Mouse (Mus musculus) embryonic facial prominence, embryonic 11.5 days (tissue): ENCODE results near the gene Igfbp7. TPM values are rescaled to one million over a fixed set of nuclear protein-coding genes. Genes with fewer than 3 reads are reported as not detected.
A peak's percentile ranks its signal among the peaks of the same experiment; 100 is the strongest.

ENCODE experiments used
- ATAC-seq: fragments of 200-750 bp; cut with Nextera tagmentation; replicated peaks from 2 replicates; pipeline ENCODE4 v1.8.0; 2017; ENCODE audit warnings: low read depth; ENCODE audit not compliant: insufficient number of reproducible peaks, low FRiP score, low TSS enrichment
- DNase-seq: peaks from one replicate; pipeline ENCODE4 v3.0.0-alpha.2; 2015; ENCODE audit warnings: low spot score
- H3K27ac ChIP-seq: fragments of 300-500 bp; sonication (generic); replicated peaks from 2 replicates; pipeline ENCODE4 v1.5.1; 2014; ENCODE audit warnings: mild to moderate bottlenecking, low read depth, low read length, control low read depth
- H3K27me3 ChIP-seq: fragments of 300-500 bp; sonication (generic); 2 replicates; pipeline ENCODE4 v1.6.1; 2014; ENCODE audit warnings: mild to moderate bottlenecking, low read length, moderate library complexity, mixed read lengths; ENCODE audit not compliant: control insufficient read depth, insufficient read depth
- H3K36me3 ChIP-seq: fragments of 300-500 bp; sonication (generic); replicated peaks from 2 replicates; pipeline ENCODE4 v1.6.1; 2014; ENCODE audit warnings: low read depth, mild to moderate bottlenecking, low read length, moderate library complexity, mixed read lengths; ENCODE audit not compliant: control insufficient read depth, insufficient read depth
- H3K4me1 ChIP-seq: fragments of 300-500 bp; sonication (generic); 2 replicates; pipeline ENCODE4 v1.6.1; 2014; ENCODE audit warnings: low read length, mixed read lengths; ENCODE audit not compliant: control insufficient read depth, insufficient read depth
- H3K4me2 ChIP-seq: fragments of 300-500 bp; sonication (generic); 2 replicates; pipeline ENCODE4 v1.6.1; 2014; ENCODE audit warnings: low read depth, mild to moderate bottlenecking, control low read depth, low read length, moderate library complexity
- H3K4me3 ChIP-seq: fragments of 300-500 bp; sonication (generic); 2 replicates; pipeline ENCODE4 v1.5.1; 2014; ENCODE audit warnings: low read depth, low read length, control low read depth
- H3K9ac ChIP-seq: fragments of 300-500 bp; sonication (generic); replicated peaks from 2 replicates; pipeline ENCODE4 v1.6.1; 2014; ENCODE audit warnings: mild to moderate bottlenecking, control low read depth, low read length
- H3K9me3 ChIP-seq: fragments of 300-500 bp; sonication (generic); replicated peaks from 2 replicates; pipeline ENCODE4 v1.6.1; 2016; ENCODE audit warnings: mild to moderate bottlenecking, low read length, inconsistent platforms, mixed read lengths; ENCODE audit not compliant: control insufficient read depth
- WGBS: fragments of 180-500 bp; shearing (Covaris S2); extraction: QIAGEN DNeasy Blood & Tissue Kit; methylation state at CpG from one replicate; pipeline ENCODE4 v1.1.7; 2014; 5-methylcytosine and 5-hydroxymethylcytosine counted together
- polyA plus RNA-seq: library from polyadenylated mRNA; unstranded; fragments of >200 nt; fragmentation: Nextera tagmentation; extraction: Ambion mirVana; gene quantifications from 2 replicates; pipeline ENCODE4 v1.2.1, GENCODE M21; 2014

The Igfbp7 gene
- 12.2 and 20.0 TPM in 2 replicates for polyA plus RNA-seq

DNA sequence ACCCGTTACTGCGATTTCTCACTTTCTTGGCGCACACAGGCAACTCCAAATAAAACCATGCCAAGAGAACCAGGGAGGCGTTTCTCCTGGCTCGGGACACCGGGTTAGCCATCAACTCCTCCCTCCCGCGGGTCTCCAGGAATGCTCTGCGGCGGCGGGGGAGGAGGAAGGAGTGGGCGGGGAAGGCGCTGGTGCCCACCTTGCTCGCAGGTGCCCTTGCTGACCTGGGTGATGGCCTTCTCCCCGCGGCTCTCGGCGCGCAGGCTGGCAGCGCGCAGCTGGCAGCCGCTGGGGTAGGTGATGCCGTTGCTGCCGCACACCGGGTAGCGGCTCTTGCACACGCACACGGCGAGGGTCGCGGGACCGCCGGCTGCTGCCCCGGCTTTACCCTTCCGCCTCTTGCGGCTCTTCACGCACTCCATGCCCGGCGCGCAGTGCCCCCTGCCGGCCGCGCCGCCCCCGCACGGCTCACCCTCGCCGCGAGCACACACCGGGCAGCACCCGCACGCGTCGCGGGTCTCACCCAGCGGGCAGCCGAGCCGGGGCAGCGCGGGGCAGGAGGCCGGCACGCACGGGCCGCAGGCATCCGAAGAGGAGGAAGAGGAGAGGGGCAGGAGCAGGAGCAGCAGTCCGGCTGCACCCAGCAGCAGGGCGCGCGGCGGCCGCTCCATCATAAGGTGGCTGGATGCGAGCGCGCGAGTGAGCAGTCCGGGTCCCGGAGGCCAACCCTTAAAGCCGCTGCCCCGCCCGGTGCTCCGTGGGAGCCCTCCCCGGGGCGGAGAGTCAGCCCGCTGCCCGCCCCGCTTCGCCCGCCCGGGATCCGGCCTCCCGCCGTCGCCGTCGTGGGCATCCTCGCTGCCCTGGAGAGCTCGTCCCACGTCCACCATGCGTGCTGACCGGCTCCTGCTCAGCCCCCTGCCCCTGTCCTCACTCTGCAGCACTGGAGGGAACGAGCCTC is at the start of gene Igfbp7:
Igfbp7 (minus strand) TSS at position 701 of the 958 bp plus-strand sequence.
- peak within 1 kb of the TSS; percentile 55 for H3K9ac ChIP-seq
- H3K4me2 ChIP-seq, result peak within 1 kb of the TSS; percentile 98
- peaks cover 8% of the 10 kb centered on the region; the same call in 1 of the 2 replicates for H3K27me3 ChIP-seq
- ATAC-seq (peak; percentile 93), DNase-seq (peak; percentile 78)
- H3K27ac ChIP-seq, result no peak within 1 kb of the TSS
- WGBS, result 6% methylated on average over 77 of the region's 101 CpGs
- H3K36me3 ChIP-seq, result no peaks in the 10 kb centered on the region
- no peaks in the 10 kb centered on the region for H3K4me1 ChIP-seq
- H3K4me3 ChIP-seq, result peak within 1 kb of the TSS; percentile 61
- H3K9me3 ChIP-seq, result no peaks in the 10 kb centered on the region; the same call in 1 of the 2 replicates

DNA sequence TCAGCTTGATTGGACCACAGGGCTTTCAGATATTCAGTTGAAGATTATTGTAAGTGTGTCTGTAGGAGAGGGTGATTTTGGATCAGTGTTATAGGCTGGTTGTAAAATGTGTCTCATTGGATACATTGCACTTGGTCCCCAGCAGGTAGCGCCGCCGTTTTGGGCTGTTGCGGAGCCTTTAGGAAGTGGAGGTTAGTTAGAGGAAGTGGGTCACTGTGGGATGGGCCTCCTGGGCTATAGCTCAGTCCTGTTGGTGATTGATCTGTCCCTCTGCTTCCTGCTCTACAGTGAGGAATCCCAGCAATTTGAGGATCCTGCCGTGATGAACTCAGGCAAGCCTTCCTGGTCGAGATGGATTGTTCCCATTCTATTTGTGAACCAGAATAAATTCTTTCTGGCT is 44.3 kb upstream of the Igfbp7 start:
- H3K36me3 ChIP-seq, result no peaks in the 10 kb centered on the region
- H3K27me3 ChIP-seq, result no peaks in the 10 kb centered on the region
- no peak overlapping the region for H3K9ac ChIP-seq
- no peak overlapping the region for H3K4me3 ChIP-seq
- H3K9me3 ChIP-seq, result no peaks in the 10 kb centered on the region
- no peak overlapping the region for H3K4me2 ChIP-seq
- H3K4me1 ChIP-seq, result no peaks in the 10 kb centered on the region
- ATAC-seq (no peak), DNase-seq (no peak)
- H3K27ac ChIP-seq, result no peak overlapping the region
- 88% methylated on average over 6 of the region's 6 CpGs for WGBS

DNA sequence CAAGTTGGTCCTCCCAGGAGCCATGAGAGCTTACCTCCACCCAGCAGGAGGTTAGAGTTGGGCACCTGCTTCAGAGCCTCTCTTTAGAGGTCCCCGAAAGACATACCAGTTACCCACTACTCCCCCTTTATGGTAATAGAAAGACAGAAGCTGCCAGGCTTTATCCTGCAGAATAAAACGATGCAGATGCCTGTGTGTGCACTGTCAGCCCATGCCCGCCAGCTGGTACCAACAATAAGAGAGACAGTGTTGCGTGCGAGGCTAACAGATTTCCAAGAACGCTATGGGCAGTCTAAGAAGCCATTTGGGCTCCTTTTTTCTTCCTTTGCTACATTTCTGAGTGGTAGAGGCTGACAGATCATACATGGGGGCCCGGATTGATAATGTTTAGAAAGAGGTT is 41.7 kb upstream of the Igfbp7 start:
- ATAC-seq (no peak), DNase-seq (no peak)
- H3K27ac ChIP-seq, result no peak overlapping the region
- 88% methylated on average over 7 of the region's 7 CpGs for WGBS
- no peaks in the 10 kb centered on the region for H3K9me3 ChIP-seq
- H3K4me3 ChIP-seq, result no peak overlapping the region
- no peaks in the 10 kb centered on the region for H3K36me3 ChIP-seq
- H3K27me3 ChIP-seq, result no peaks in the 10 kb centered on the region
- H3K4me2 ChIP-seq, result no peak overlapping the region
- no peaks in the 10 kb centered on the region for H3K4me1 ChIP-seq
- no peak overlapping the region for H3K9ac ChIP-seq

DNA sequence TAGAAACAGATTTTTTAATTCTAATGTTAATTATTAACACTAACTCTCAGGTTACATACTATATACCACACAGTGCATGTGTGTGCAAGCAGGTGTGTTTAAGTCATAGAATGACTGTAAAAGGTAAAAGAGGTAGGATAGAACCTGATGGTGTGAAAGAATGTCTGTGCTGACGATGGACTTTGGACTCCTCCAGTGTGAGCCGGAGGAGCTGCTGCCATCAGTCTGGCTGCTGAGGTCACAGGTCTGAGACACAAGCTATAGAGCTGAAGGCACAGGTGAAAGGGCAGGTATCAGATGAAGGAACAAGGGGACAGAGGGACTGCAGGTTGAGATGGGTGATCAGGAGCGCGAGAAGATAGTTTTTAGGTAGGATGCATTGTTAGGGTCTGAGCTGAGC is 37.6 kb upstream of the Igfbp7 start:
- H3K36me3 ChIP-seq, result no peaks in the 10 kb centered on the region
- no peaks in the 10 kb centered on the region for H3K27me3 ChIP-seq
- H3K4me2 ChIP-seq, result no peak overlapping the region
- H3K9me3 ChIP-seq, result no peaks in the 10 kb centered on the region
- H3K4me3 ChIP-seq, result no peak overlapping the region
- no peak overlapping the region for H3K27ac ChIP-seq
- no peak for ATAC-seq
- 96% methylated on average over 4 of the region's 4 CpGs for WGBS
- no peaks in the 10 kb centered on the region for H3K4me1 ChIP-seq
- H3K9ac ChIP-seq, result no peak overlapping the region
- no peak for DNase-seq

DNA sequence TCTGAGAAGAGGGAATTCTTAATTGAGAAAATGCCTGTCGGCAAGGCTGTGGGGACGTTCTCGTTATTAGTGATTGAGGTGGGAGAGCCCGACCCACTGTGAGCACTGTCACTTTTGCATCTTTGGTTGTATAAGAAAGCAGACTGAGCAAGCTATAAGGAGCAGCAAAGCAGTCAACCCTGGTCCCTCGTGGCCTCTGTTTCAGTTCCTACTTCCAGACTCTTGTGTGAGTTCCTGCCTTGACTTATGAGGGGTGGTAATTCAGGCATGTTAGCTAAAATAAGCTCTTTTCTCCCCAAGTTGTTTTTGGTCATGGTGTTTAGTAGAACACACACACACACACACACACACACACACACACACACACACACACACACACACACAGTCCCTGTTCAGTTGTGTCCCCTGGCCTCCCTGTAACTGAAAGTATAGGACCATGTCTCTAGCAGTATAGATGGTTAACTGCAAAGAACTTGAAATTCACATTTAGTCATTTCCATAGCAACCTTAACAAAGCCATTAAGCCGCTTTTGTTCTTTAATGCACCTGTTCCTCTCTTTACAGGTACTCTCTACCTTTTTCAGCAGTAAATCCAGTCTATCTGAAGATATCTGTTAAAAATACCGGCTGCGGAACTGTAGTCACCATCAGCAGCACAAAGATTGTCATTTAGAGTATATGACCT is 36.2 kb upstream of the Igfbp7 start:
- no peak overlapping the region for H3K4me2 ChIP-seq
- no peaks in the 10 kb centered on the region for H3K9me3 ChIP-seq
- no peak for DNase-seq
- no peaks in the 10 kb centered on the region for H3K27me3 ChIP-seq
- H3K36me3 ChIP-seq, result no peaks in the 10 kb centered on the region
- H3K27ac ChIP-seq, result no peak overlapping the region
- 85% methylated on average over 8 of the region's 8 CpGs for whole genome bisulfite sequencing
- ATAC-seq, result no peak
- no peak overlapping the region for H3K9ac ChIP-seq
- H3K4me1 ChIP-seq, result no peaks in the 10 kb centered on the region
- H3K4me3 ChIP-seq, result no peak overlapping the region

DNA sequence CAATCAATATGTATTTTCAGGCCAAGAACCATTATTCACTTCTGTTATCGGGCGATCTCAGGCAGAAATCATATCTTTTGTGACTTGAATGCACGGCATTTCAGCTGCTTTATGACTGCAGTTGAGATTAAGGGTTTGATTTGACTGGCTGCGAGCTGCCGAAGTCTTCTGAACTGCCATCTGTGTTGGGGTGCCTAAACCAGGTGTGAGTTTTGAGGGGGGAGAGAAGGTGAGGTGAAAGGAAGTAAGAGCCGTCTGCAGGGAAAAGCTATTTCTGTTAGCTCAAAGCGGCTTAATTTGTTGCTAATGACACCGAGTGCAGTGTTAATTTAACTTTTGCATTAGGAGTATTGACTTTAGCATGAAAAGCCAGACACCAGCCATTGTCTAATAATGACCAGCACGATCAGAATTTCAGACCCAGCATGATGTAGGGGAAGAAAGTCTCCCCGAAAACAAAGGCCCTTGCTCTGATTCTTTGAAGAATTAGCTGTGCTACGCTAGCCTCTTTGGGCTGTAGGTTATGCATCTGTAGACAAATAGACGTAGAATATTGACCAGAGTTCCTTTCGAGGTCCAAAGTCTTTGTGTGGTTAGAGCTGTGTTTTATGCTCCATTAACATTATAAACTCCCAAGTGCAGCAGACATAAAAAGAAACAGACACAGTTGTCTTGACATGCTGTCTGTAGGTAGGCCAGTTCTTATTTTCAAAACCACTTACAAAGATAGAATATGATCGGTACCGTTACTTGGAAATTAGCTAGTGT is 35.2 kb upstream of the Igfbp7 start:
- Histone ChIP-seq H3K27ac (no peak overlapping the region), H3K4me2 (no peak overlapping the region), H3K4me3 (no peak overlapping the region), H3K4me1 (no peaks in the 10 kb centered on the region), H3K9me3 (no peaks in the 10 kb centered on the region), H3K9ac (no peak overlapping the region), H3K27me3 (no peaks in the 10 kb centered on the region), H3K36me3 (no peaks in the 10 kb centered on the region)
- no peak for DNase-seq
- ATAC-seq, result no peak
- 79% methylated on average over 15 of the region's 15 CpGs for WGBS

DNA sequence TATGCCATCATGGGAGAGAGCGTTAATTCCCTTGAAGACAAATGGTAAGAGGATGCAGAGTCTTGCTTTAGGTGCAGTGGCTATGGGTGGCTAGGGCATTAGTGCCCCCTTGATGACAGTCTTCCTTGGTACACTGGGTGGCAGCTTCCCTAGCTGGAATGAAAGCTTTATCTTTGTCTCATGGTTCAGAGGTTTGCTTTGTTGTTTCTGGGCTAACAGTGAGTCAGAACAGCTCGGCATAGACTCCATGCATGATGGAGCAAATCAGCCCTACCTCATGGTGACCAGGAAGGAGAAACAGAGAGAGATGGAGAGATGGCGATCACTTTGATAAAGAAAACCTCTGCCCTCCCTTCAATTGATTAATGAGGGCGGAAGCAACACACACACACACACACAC is 28.5 kb upstream of the Igfbp7 start:
- Histone ChIP-seq H3K4me1 (no peaks in the 10 kb centered on the region), H3K4me3 (no peak overlapping the region), H3K9me3 (no peaks in the 10 kb centered on the region), H3K27me3 (no peaks in the 10 kb centered on the region), H3K27ac (no peak overlapping the region), H3K4me2 (no peak overlapping the region), H3K36me3 (no peaks in the 10 kb centered on the region), H3K9ac (no peak overlapping the region)
- 69% methylated on average over 4 of the region's 4 CpGs for WGBS
- DNase-seq (no peak), ATAC-seq (no peak)
